ENCODE assay signal across 26 mouse cellular contexts in genomic region chr10:53342166-53342728, GRCm38 (mm10). TPM values are rescaled to one million over a fixed set of nuclear protein-coding genes. Genes with fewer than 3 reads are reported as not detected.
A peak's percentile ranks its signal among the peaks of the same experiment; 100 is the strongest.
DNase-seq lines count a peak whose midpoint lies in the region; ATAC-seq and TF ChIP-seq lines count a peak whose summit lies in the region.
"Had no signal": no experiment of that assay in that cellular context is flagged by ENCODE, and none has a peak within 500 bp of the region (broad histone marks: within the 10 kb centered on the region; RNA-seq: fewer than 3 reads in every experiment).

No protein-coding gene starts in this region.

- no peak overlapping the region for H3K27ac ChIP-seq in liver, embryonic 11.5 days (ENCODE audit: low read depth, low read length)
- H3K27ac ChIP-seq in liver, embryonic 13.5 days = no peak overlapping the region
- H3K27ac ChIP-seq in thymus, adult 2 months (ENCODE audit: control insufficient read depth, insufficient read depth, low read length) = no peak overlapping the region
- H3K27ac ChIP-seq: embryonic facial prominence, embryonic 13.5 days; hindbrain, embryonic 14.5 days; limb, embryonic 10.5 days; midbrain, embryonic 12.5 days; neural tube, embryonic 12.5 days had no signal

- H3K27me3 ChIP-seq in liver, embryonic 11.5 days (replicated peaks; ENCODE audit: control insufficient read depth, insufficient read depth, low read length) = no peaks in the 10 kb centered on the region
- no peaks in the 10 kb centered on the region for H3K27me3 ChIP-seq in liver, embryonic 13.5 days
- no peaks in the 10 kb centered on the region for H3K27me3 ChIP-seq in thymus, adult 2 months (ENCODE audit: control insufficient read depth, insufficient read depth, low read length)
- H3K27me3 ChIP-seq: embryonic facial prominence, embryonic 13.5 days; midbrain, embryonic 12.5 days; neural tube, embryonic 12.5 days had no signal

- H3K36me3 ChIP-seq in liver, embryonic 11.5 days (ENCODE audit: control insufficient read depth, insufficient read depth, low read length) = no peaks in the 10 kb centered on the region
- no peaks in the 10 kb centered on the region for H3K36me3 ChIP-seq in liver, embryonic 13.5 days
- no peaks in the 10 kb centered on the region for H3K36me3 ChIP-seq in thymus, adult 2 months (ENCODE audit: control insufficient read depth, insufficient read depth, low read length)
- H3K36me3 ChIP-seq: embryonic facial prominence, embryonic 13.5 days; G1E; limb, embryonic 10.5 days; midbrain, embryonic 12.5 days; neural tube, embryonic 12.5 days had no signal

- H3K4me1 ChIP-seq in liver, embryonic 11.5 days (replicated peaks; ENCODE audit: control insufficient read depth, insufficient read depth, low read length) = no peaks in the 10 kb centered on the region
- 0 out of 2 replicates have a peak, but pooled peaks cover 3% of the 10 kb centered on the region for H3K4me1 ChIP-seq in liver, embryonic 13.5 days (replicated peaks)
- no peaks in the 10 kb centered on the region for H3K4me1 ChIP-seq in thymus, adult 2 months (replicated peaks; ENCODE audit: control insufficient read depth, insufficient read depth, low read length)
- H3K4me1 ChIP-seq: embryonic facial prominence, embryonic 13.5 days; midbrain, embryonic 12.5 days; neural tube, embryonic 12.5 days had no signal

- no peaks in the 10 kb centered on the region for H3K9me3 ChIP-seq in liver, embryonic 11.5 days (ENCODE audit: control insufficient read depth, low read length)
- H3K9me3 ChIP-seq in liver, embryonic 13.5 days (replicated peaks) = no peaks in the 10 kb centered on the region
- H3K9me3 ChIP-seq: embryonic facial prominence, embryonic 13.5 days; G1E; limb, embryonic 10.5 days; midbrain, embryonic 12.5 days; neural tube, embryonic 12.5 days had no signal

- peak; percentile 51 for DNase-seq in heart, adult 11 months
- no peak for DNase-seq in heart, adult 9 months (ENCODE audit: low spot score in 2 of 2)
- DNase-seq in liver, embryonic 11.5 days (ENCODE audit: low spot score) = no peak
- no peak for DNase-seq in liver
- DNase-seq in liver, embryonic 13.5 days = no peak
- DNase-seq in thymus, postnatal 14 days = no peak
- DNase-seq in ovary, postnatal 36 days (ENCODE audit: low spot score) = no peak
- DNase-seq in thymus, adult 2 months = no peak
- DNase-seq: adrenal gland, postnatal 14 days; cerebellum, adult 11 months; cerebellum, postnatal 14 days; kidney, adult 9 months; kidney, postnatal 25 days; layer of hippocampus, adult 9-11 months; lung, adult 18-20 months; lung, postnatal 4 days; right cerebral cortex, adult 18-20 months; thymus, postnatal 4 days had no signal

- no peak overlapping the region for H3K4me2 ChIP-seq in liver, embryonic 11.5 days
- no peak overlapping the region for H3K4me2 ChIP-seq in liver, embryonic 13.5 days
- H3K4me2 ChIP-seq: embryonic facial prominence, embryonic 13.5 days; hindbrain, embryonic 14.5 days; midbrain, embryonic 12.5 days; neural tube, embryonic 12.5 days had no signal

- peak; percentile 60; the same call in 1 of the 2 replicates for ATAC-seq in liver, embryonic 11.5 days (replicated peaks; ENCODE audit: low FRiP score)
- ATAC-seq in liver, embryonic 13.5 days (ENCODE audit: low read depth) = peak; percentile 77
- ATAC-seq: CD4-positive, CD25-positive, alpha-beta regulatory T cell, adult 4 months; forebrain, embryonic 16.5 days had no signal

- no peak for TF ChIP-seq CTCF in thymus, adult 2 months (IDR thresholded peaks at IDR 0.05; ENCODE audit: borderline replicate concordance, control insufficient read depth, extremely low read depth, insufficient read depth, low read length, poor library complexity)

- H3K4me3 ChIP-seq in liver, embryonic 11.5 days (ENCODE audit: low read depth, low read length) = no peak overlapping the region
- no peak overlapping the region for H3K4me3 ChIP-seq in liver, embryonic 13.5 days (replicated peaks)
- H3K4me3 ChIP-seq in thymus, adult 2 months (ENCODE audit: control insufficient read depth, insufficient read depth, low read length) = no peak overlapping the region
- H3K4me3 ChIP-seq: embryonic facial prominence, embryonic 13.5 days; limb, embryonic 10.5 days; midbrain, embryonic 12.5 days; neural tube, embryonic 12.5 days had no signal

- 76% methylated on average over 9 of the region's 9 CpGs for WGBS in liver, embryonic 11.5 days
- WGBS in liver, embryonic 13.5 days (ENCODE audit: insufficient replicate concordance) = 63% methylated on average over 9 of the region's 9 CpGs
- WGBS in thymus, adult 2 months = 96% methylated on average over 9 of the region's 9 CpGs

- H3K9ac ChIP-seq in liver, embryonic 11.5 days (ENCODE audit: low read depth, low read length) = no peak overlapping the region
- no peak overlapping the region for H3K9ac ChIP-seq in liver, embryonic 13.5 days
- H3K9ac ChIP-seq: embryonic facial prominence, embryonic 13.5 days; hindbrain, embryonic 14.5 days; midbrain, embryonic 12.5 days; neural tube, embryonic 12.5 days had no signal

- TF ChIP-seq POLR2A in thymus, adult 2 months (IDR thresholded peaks at IDR 0.05; ENCODE audit: control insufficient read depth, extremely low read depth, insufficient read depth, low read length, poor library complexity) = no peak

RNA-seq across cellular contexts. Expression of gene Pln, which starts 4.8 kb away (rescaled TPM):
- polyA plus RNA-seq in liver, embryonic 11.5 days (2014; fragmentation: Nextera tagmentation; extraction: Ambion mirVana) = 0.94 and 2.5 TPM in 2 replicates
- 0.37 and 1.1 TPM in 2 replicates for polyA plus RNA-seq in liver, embryonic 13.5 days (2015; fragmentation: Nextera tagmentation; extraction: Ambion mirVana)
- 10.4 and 381 TPM in 2 replicates for polyA plus RNA-seq in thymus, adult 2 months (2012; rRNA removed)
- polyA plus RNA-seq: G1E had no signal

RNA-seq across cellular contexts. Expression of gene Cep85l, which starts 37.5 kb away (rescaled TPM):
- 2.6 and 3.0 TPM in 2 replicates for polyA plus RNA-seq in liver, embryonic 11.5 days (2014; fragmentation: Nextera tagmentation; extraction: Ambion mirVana)
- polyA plus RNA-seq in liver, embryonic 13.5 days (2015; fragmentation: Nextera tagmentation; extraction: Ambion mirVana) = 1.1 and 1.3 TPM in 2 replicates
- polyA plus RNA-seq in thymus, adult 2 months (2012; rRNA removed) = 1.8 and 1.9 TPM in 2 replicates
- polyA plus RNA-seq: G1E had no signal
